Mouse (Mus musculus) intestine, postnatal 0 days (tissue): ENCODE measurements around the gene 4833439L19Rik. TPM values are rescaled to one million over a fixed set of nuclear protein-coding genes. Genes with fewer than 3 reads are reported as not detected.
A peak's percentile ranks its signal among the peaks of the same experiment; 100 is the strongest.

ENCODE experiments used
- ATAC-seq: fragments of 200-750 bp; cut with Nextera tagmentation; 2 replicates; pipeline ENCODE4 v1.8.0; 2017; ENCODE audit warnings: mild to moderate bottlenecking, moderate TSS enrichment, moderate library complexity
- H3K27ac ChIP-seq: fragments of 300-500 bp; sonication (generic); 2 replicates; pipeline ENCODE4 v1.5.1; 2014; ENCODE audit warnings: mild to moderate bottlenecking, low read depth, low read length, moderate library complexity
- H3K27me3 ChIP-seq: fragments of 300-500 bp; sonication (generic); replicated peaks from 2 replicates; pipeline ENCODE4 v1.6.1; 2014; ENCODE audit warnings: low read length, mixed read lengths; ENCODE audit not compliant: control insufficient read depth, insufficient read depth
- H3K36me3 ChIP-seq: fragments of 300-500 bp; sonication (generic); 2 replicates; pipeline ENCODE4 v1.6.1; 2014; ENCODE audit warnings: mild to moderate bottlenecking, moderate library complexity; ENCODE audit not compliant: control insufficient read depth, insufficient read depth
- H3K4me1 ChIP-seq: fragments of 300-500 bp; sonication (generic); replicated peaks from 2 replicates; pipeline ENCODE4 v1.6.1; 2014; ENCODE audit warnings: antibody characterized with exemption, low read length, mixed read lengths; ENCODE audit not compliant: control insufficient read depth, insufficient read depth
- H3K4me2 ChIP-seq: fragments of 300-500 bp; sonication (generic); replicated peaks from 2 replicates; pipeline ENCODE4 v1.6.1; 2014; ENCODE audit warnings: low read depth, mild to moderate bottlenecking, moderate library complexity
- H3K4me3 ChIP-seq: fragments of 300-500 bp; sonication (generic); 2 replicates; pipeline ENCODE4 v1.5.1; 2014; ENCODE audit warnings: low read depth, low read length
- H3K9ac ChIP-seq: fragments of 300-500 bp; sonication (generic); 2 replicates; pipeline ENCODE4 v1.6.1; 2014; ENCODE audit warnings: mild to moderate bottlenecking, low read depth, low read length
- H3K9me3 ChIP-seq: fragments of 300-500 bp; sonication (generic); 2 replicates; pipeline ENCODE4 v1.6.1; 2016; ENCODE audit warnings: mixed run types; ENCODE audit not compliant: control insufficient read depth
- CTCF ChIP-seq: sonication (generic); IDR thresholded peaks from 2 replicates; pipeline ENCODE4 v1.5.1; 2016; ENCODE audit warnings: low read depth, mild to moderate bottlenecking, control low read depth, antibody characterized with exemption, moderate library complexity
- WGBS: fragments of 180-500 bp; shearing (Covaris S2); extraction: QIAGEN DNeasy Blood & Tissue Kit; methylation state at CpG from one replicate; pipeline ENCODE4 v1.1.7; 2014; 5-methylcytosine and 5-hydroxymethylcytosine counted together
- polyA plus RNA-seq: library from polyadenylated mRNA; unstranded; fragments of >200 nt; fragmentation: Nextera tagmentation; extraction: Ambion mirVana; gene quantifications from 2 replicates; pipeline ENCODE4 v1.2.1, GENCODE M21; 2015

Gene 4833439L19Rik
- polyA plus RNA-seq, 1 experiment from 2014 or later, result 99.6 TPM

DNA sequence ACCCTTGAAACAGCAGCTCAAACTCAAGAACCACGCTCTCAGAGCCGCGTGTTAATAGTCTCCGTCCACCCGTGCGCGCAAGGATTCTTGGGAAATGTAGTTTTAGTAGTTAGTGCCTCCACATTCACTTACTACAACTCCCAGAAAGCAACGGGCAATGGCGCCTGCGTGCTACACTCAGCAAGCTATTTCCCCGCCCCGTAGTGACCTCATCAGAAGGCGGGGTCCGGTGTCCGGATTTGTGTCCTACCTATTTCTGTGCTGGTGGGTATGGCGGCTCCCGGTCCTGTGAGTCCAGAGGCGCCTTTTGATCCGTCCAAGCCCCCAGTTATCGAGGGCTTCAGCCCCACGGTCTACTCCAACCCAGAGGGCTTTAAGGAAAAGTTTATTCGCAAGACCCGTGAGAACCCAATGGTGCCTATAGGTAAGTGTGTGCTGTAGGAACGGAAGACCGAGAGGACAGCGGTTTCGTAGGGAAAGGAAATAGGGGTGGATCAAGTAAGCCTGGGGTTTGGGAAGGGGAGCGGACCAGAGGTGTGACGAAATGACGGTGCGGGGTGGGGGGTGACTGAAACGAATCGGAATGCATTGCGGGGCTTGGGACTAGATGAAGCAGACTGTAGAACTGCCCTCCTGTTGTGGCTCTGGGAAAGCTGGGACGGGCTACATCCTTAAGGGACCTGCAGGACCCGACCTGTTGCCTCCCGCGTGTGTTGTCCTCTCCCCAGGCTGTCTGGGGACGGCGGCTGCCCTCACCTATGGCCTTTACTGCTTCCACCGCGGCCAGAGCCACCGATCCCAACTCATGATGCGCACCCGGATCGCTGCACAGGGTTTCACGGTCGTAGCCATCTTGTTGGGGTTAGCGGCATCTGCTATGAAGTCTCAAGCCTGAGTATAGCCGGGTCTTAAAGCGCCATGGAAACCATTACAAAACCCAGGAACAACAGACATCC is 25.0 kb upstream of the 4833439L19Rik start, which contains the start of the genes Nop16 and Higd2a:
TSS of gene Nop16 (minus strand) at position 95 of the 956 bp plus-strand sequence.
TSS of gene Higd2a (plus strand) at position 212 of the 956 bp plus-strand sequence.
- Histone ChIP-seq H3K36me3 (peaks cover 23% of the 10 kb centered on the region), H3K27me3 (no peaks in the 10 kb centered on the region), H3K9me3 (no peaks in the 10 kb centered on the region), H3K4me2 (peak within 1 kb of the TSS; percentile 90), H3K9ac (peak within 1 kb of the TSS; percentile 67), H3K4me1 (peaks cover 3% of the 10 kb centered on the region; the same call in 1 of the 2 replicates), H3K27ac (peak within 1 kb of the TSS; percentile 76), H3K4me3 (peak within 1 kb of the TSS; percentile 73)
- ATAC-seq, result peak; percentile 97
- WGBS, result under 1% methylated on average over 51 of the region's 51 CpGs
- no peak for TF ChIP-seq CTCF

DNA sequence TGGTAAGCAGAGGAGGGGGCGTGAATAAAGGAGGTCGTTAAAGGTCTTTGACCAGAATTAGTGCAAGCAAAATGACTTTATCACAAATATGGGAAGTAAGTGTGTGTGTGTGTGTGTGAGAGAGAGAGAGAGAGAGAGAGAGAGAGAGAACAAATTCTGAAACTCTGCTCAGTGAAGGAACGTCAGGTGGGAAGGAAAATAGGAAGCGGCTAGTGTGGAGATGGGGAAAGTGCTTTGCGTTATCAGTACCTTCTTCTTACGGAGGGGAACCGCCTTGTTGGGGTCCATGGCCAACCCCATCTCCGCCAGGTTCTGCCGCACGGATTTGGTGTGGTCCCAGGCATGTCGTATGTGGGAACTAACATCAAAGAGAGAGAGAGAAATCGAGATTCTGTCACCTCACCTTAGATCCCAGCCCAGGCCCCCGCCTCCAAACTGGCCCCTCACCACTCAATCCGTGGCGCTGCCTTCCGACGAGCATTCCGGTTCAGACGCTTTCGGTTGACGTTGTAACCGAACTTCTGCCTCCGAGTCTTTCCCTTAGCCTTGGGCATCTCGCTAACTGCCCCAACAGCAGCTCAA is 24.3 kb upstream of the 4833439L19Rik start:
- under 1% methylated on average over 24 of the region's 24 CpGs for WGBS
- ATAC-seq, result peak; percentile 12; the same call in 1 of the 2 replicates
- H3K27ac ChIP-seq, result no peak overlapping the region

DNA sequence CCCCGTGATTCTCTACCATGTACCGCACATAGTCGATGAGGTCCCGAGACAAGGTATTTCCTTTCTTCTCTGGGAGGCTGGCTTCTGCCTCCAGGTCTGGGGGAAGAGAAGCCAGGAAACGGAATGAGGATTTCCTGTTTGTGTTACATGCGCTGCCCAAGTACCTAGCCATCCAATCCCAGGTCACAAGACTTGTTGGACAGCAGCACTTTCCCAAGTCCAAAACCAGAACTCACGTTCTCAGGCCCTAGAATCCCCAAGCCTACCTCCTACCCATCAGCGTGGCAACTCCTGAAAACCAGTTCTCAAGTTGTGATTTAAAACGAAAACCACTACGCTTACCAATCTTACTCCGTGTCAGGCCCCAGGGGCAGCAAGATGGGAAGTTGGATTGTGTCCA is 20.6 kb upstream of the 4833439L19Rik start:
- H3K9ac ChIP-seq, result no peak overlapping the region
- 87% methylated on average over 11 of the region's 11 CpGs for WGBS
- no peaks in the 10 kb centered on the region for H3K9me3 ChIP-seq
- H3K4me3 ChIP-seq, result no peak overlapping the region
- H3K27me3 ChIP-seq, result no peaks in the 10 kb centered on the region
- no peak overlapping the region for H3K27ac ChIP-seq
- no peak for ATAC-seq
- TF ChIP-seq CTCF, result no peak
- no peak overlapping the region for H3K4me2 ChIP-seq
- peaks cover 24% of the 10 kb centered on the region for H3K36me3 ChIP-seq
- no peaks in the 10 kb centered on the region; the same call in 1 of the 2 replicates for H3K4me1 ChIP-seq

More for the DNA sequence above, 24.3 kb upstream of the 4833439L19Rik start:
- Histone ChIP-seq H3K27me3 (no peaks in the 10 kb centered on the region), H3K4me2 (peak overlapping the region; percentile 90), H3K9ac (peak overlapping the region; percentile 67), H3K4me3 (peak overlapping the region; percentile 73), H3K9me3 (no peaks in the 10 kb centered on the region), H3K4me1 (peaks cover 3% of the 10 kb centered on the region; the same call in 1 of the 2 replicates), H3K36me3 (peaks cover 29% of the 10 kb centered on the region)
- no peak for TF ChIP-seq CTCF

DNA sequence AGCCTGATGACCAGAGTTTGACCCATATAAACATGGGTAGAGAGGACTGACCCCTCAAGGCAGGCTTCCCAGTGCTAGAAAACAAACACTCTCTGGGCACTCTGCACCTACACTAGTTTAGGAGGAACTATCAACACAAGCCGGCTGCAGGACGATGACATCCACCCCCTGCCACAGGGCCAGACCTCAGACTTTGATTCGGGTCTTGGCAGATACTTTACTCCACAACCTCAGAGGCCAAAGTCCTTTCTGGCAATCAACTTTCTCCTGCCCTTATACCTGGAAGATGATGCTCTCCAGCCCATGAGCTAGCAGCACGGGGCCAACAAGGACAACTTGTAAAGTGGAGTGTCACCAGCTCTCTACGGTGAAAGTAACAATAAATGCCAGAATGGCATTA is 17.6 kb upstream of the 4833439L19Rik start:
- Histone ChIP-seq H3K36me3 (peaks cover 29% of the 10 kb centered on the region), H3K4me1 (no peaks in the 10 kb centered on the region; the same call in 1 of the 2 replicates), H3K27ac (peak overlapping the region; percentile 50), H3K4me3 (no peak overlapping the region), H3K9ac (no peak overlapping the region), H3K4me2 (no peak overlapping the region), H3K9me3 (no peaks in the 10 kb centered on the region), H3K27me3 (no peaks in the 10 kb centered on the region)
- ATAC-seq, result peak; percentile 65
- no peak for TF ChIP-seq CTCF
- 39% methylated on average over 5 of the region's 5 CpGs for WGBS

DNA sequence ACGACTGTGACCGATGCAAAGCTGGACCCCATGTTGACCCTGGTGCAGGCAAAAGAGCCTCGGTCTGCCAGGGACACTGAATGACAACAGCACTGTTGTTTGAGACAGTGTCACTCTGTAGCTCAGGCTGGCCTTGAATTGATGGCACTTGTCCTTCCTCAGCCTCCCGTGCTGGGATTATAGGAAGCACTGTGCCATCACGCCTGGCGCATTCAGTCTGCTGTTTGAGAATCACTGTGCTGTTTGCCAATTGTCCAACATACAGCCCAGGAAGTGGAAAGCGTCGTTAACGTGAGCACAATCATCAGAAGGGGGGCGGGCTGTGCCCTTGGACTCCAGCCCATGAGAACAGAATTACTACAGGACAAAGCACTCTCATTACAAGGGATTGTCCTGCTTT is 16.9 kb upstream of the 4833439L19Rik start:
- Histone ChIP-seq H3K4me3 (no peak overlapping the region), H3K27me3 (no peaks in the 10 kb centered on the region), H3K9ac (no peak overlapping the region), H3K4me1 (no peaks in the 10 kb centered on the region; the same call in 1 of the 2 replicates), H3K27ac (peak overlapping the region; percentile 50; the same call in 1 of the 2 replicates), H3K4me2 (no peak overlapping the region), H3K36me3 (peaks cover 34% of the 10 kb centered on the region), H3K9me3 (no peaks in the 10 kb centered on the region)
- no peak for TF ChIP-seq CTCF
- WGBS, result 57% methylated on average over 10 of the region's 10 CpGs
- ATAC-seq, result no peak

GRCm38 (mm10) chr13:54581385-54581784 is 16.1 kb upstream of the 4833439L19Rik start:
- Histone ChIP-seq H3K27me3 (no peaks in the 10 kb centered on the region), H3K27ac (no peak overlapping the region), H3K4me3 (no peak overlapping the region), H3K9ac (no peak overlapping the region), H3K4me1 (no peaks in the 10 kb centered on the region; the same call in 1 of the 2 replicates), H3K4me2 (no peak overlapping the region), H3K36me3 (peaks cover 38% of the 10 kb centered on the region), H3K9me3 (no peaks in the 10 kb centered on the region)
- TF ChIP-seq CTCF, result no peak
- 48% methylated on average over 2 of the region's 2 CpGs for WGBS
- no peak for ATAC-seq
